Mouse (Mus musculus) bone marrow macrophage, adult 2 months (primary cell): ENCODE results near the gene Kctd14. TPM values are rescaled to one million over a fixed set of nuclear protein-coding genes. Genes with fewer than 3 reads are reported as not detected.
"Not testable (repeated sequence)": the region's sequence is repeated elsewhere in the genome, so short reads cannot be mapped to it uniquely, and the experiment has no call there.

Experiments used
- H3K27ac ChIP-seq: 2 replicates; pipeline ENCODE4 v1.5.1; 2012; ENCODE audit warnings: low read depth, low read length; ENCODE audit not compliant: insufficient read depth
- H3K4me1 ChIP-seq: 2 replicates; pipeline ENCODE4 v1.6.1; 2012; ENCODE audit warnings: low read length; ENCODE audit not compliant: control insufficient read depth, insufficient read depth
- H3K4me3 ChIP-seq: 2 replicates; pipeline ENCODE4 v1.5.1; 2012; ENCODE audit warnings: mild to moderate bottlenecking, low read length, moderate library complexity; ENCODE audit not compliant: insufficient read depth
- CTCF ChIP-seq: IDR thresholded peaks from 2 replicates; pipeline ENCODE4 v1.5.1; 2012; ENCODE audit warnings: low read depth, mild to moderate bottlenecking, low read length, moderate library complexity
- POLR2A ChIP-seq: IDR thresholded peaks from 2 replicates; pipeline ENCODE4 v1.6.1; 2012; ENCODE audit warnings: mild to moderate bottlenecking, low read depth, low read length, borderline replicate concordance
- polyA plus RNA-seq: library from polyadenylated mRNA; stranded (reverse); fragments of >200 nt; gene quantifications from 2 replicates; pipeline ENCODE4 v1.2.4, GENCODE M21; 2012; ENCODE audit not compliant: missing spikeins, insufficient read depth, insufficient read length

The Kctd14 gene
- polyA plus RNA-seq, 1 experiment, result not detected

- Histone ChIP-seq H3K4me3 (no peak overlapping the region), H3K27ac (no peak overlapping the region), H3K4me1 (peaks cover 8% of the 10 kb centered on the region)
- no peak for TF ChIP-seq POLR2A
- no peak for TF ChIP-seq CTCF
Measured at GRCm38 (mm10) chr7:97419163-97419562, 32.0 kb upstream of the Kctd14 start.

DNA sequence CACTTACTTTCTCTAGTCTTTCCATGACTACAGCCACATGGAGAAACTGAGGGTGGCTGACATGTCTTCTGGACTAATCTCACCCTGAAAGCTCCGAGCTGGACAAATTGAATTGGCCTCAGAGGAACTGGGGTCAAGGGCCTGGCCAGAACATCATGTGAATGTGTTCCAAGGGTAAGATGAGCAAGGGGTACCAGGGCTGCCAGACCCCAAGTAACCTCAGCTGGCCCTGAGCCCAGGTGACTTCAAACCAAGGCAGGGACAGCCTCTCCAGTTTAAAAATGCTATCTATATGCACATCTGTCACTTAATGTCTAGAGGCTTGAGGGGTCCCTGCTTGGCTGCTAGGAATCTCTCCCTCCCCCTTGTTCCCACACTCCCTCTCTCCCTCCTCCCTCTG lies 30.7 kb upstream of the Kctd14 start:
- H3K27ac ChIP-seq, result no peak overlapping the region
- no peak overlapping the region for H3K4me3 ChIP-seq
- no peak for TF ChIP-seq POLR2A
- no peak for TF ChIP-seq CTCF
- peaks cover 8% of the 10 kb centered on the region for H3K4me1 ChIP-seq

GRCm38 (mm10) chr7:97420958-97421651 lies 30.0 kb upstream of the Kctd14 start:
- Histone ChIP-seq H3K27ac (no peak overlapping the region), H3K4me1 (peaks cover 8% of the 10 kb centered on the region), H3K4me3 (no peak overlapping the region)
- TF ChIP-seq CTCF (no peak), POLR2A (no peak)

- TF ChIP-seq CTCF (no peak), POLR2A (no peak)
- H3K4me3 ChIP-seq, result no peak overlapping the region
- peaks cover 10% of the 10 kb centered on the region for H3K4me1 ChIP-seq
- no peak overlapping the region for H3K27ac ChIP-seq
Measured at GRCm38 (mm10) chr7:97423754-97424153, 27.4 kb upstream of the Kctd14 start.

- H3K4me1 ChIP-seq, result peaks cover 5% of the 10 kb centered on the region
- H3K4me3 ChIP-seq, result no peak overlapping the region
- TF ChIP-seq POLR2A (no peak), CTCF (peak; percentile 90)
Measured at GRCm38 (mm10) chr7:97424621-97425245, 26.4 kb upstream of the Kctd14 start.

GRCm38 (mm10) chr7:97426566-97426965 lies 24.6 kb upstream of the Kctd14 start:
- no peak overlapping the region for H3K4me3 ChIP-seq
- TF ChIP-seq CTCF (no peak), POLR2A (no peak)
- H3K27ac ChIP-seq, result no peak overlapping the region
- peaks cover 5% of the 10 kb centered on the region for H3K4me1 ChIP-seq

More at GRCm38 (mm10) chr7:97424621-97425245, 26.4 kb upstream of the Kctd14 start:
- H3K27ac ChIP-seq, result no peak overlapping the region

DNA sequence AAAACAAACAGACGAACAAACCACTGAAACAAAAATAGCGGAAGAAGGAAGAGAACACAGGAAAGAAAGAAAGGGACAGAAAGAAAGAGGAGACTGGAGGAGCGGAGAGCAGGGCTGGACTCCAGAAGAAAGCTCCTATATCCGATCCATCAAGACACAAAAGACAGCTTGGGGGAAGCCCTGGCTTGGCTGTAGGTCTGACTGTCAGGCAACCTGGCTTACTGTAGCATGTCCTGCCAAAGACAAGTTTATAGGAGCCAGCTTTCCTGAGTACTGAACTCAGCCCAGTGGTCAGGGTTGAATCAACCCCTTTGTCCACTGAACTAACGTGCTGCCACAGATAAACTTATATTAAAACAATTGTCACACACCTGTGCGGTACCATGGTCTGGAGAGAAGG lies 23.8 kb upstream of the Kctd14 start:
- no peak for TF ChIP-seq POLR2A
- TF ChIP-seq CTCF, result no peak
- peaks cover 5% of the 10 kb centered on the region for H3K4me1 ChIP-seq
- no peak overlapping the region for H3K4me3 ChIP-seq
- H3K27ac ChIP-seq, result no peak overlapping the region

DNA sequence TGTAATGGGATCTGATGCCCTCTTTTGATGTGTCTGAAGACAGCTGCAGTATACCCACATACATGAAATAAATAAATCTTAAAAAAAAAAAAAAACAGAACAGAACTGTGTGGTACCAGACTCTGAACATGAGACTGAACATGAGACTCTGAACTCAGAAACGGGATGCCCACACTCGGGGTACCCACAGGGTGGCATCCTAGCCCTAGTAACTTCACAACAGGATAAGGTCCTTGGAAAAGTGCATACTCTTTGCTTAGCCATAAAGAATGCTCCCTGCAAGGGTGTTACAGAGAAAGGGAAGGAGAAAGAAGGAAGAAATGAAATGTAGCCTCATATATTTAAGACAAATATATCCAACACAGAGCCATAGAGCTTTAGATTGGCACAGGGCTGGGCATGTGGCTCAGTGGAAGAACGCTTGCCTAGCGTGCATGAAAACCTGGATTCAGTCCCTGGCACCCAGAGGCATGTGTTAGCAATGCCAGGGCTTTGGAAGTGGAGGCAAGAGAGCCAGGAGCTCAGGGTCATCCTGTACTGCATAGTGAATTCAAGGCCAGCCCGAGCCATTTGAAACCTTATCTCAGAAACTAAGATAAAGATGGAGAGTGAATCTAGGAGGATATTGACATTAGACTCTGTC lies 23.2 kb upstream of the Kctd14 start:
- TF ChIP-seq CTCF (no peak), POLR2A (no peak)
- Histone ChIP-seq H3K27ac (no peak overlapping the region), H3K4me1 (peaks cover 5% of the 10 kb centered on the region), H3K4me3 (no peak overlapping the region)

GRCm38 (mm10) chr7:97429705-97430104 lies 21.4 kb upstream of the Kctd14 start:
- Histone ChIP-seq H3K4me3 (no peak overlapping the region), H3K4me1 (peaks cover 5% of the 10 kb centered on the region), H3K27ac (no peak overlapping the region)
- TF ChIP-seq CTCF (no peak), POLR2A (no peak)

GRCm38 (mm10) chr7:97433517-97433916 lies 17.6 kb upstream of the Kctd14 start:
- H3K27ac ChIP-seq, H3K4me3 ChIP-seq, H3K4me1 ChIP-seq: not testable (repeated sequence)
